Mouse (Mus musculus) forebrain, embryonic 14.5 days (tissue): Measurements from ENCODE around the gene Kif24. TPM values are rescaled to one million over a fixed set of nuclear protein-coding genes. Genes with fewer than 3 reads are reported as not detected.

Experiments
- polyA plus RNA-seq: library from polyadenylated mRNA; unstranded; fragments of >200 nt; fragmentation: Nextera tagmentation; extraction: Ambion mirVana; gene quantifications from 2 replicates; pipeline ENCODE4 v1.2.1, GENCODE M21; 2014

The Kif24 gene
- polyA plus RNA-seq, 1 experiment from 2014 or later, result 3.0 TPM

Other genes starting within 250 kb of the Kif24 start
- gene Ubap2, start 189.7 kb downstream of the Kif24 start, polyA plus RNA-seq, result 41.7 and 51.2 TPM in 2 replicates
- 53.4 and 64.7 TPM in 2 replicates for gene Dcaf12, start 150.0 kb downstream of the Kif24 start, polyA plus RNA-seq
- 59.6 and 74.9 TPM in 2 replicates for gene Ubap1, start 115.9 kb downstream of the Kif24 start, polyA plus RNA-seq
- 80.2 and 82.0 TPM in 2 replicates for gene Nudt2, start 264 bp upstream of the Kif24 start, polyA plus RNA-seq
- 2.4 and 2.6 TPM in 2 replicates for gene AI464131, start 38.2 kb upstream of the Kif24 start, polyA plus RNA-seq
- gene 1110017D15Rik, start 52.4 kb upstream of the Kif24 start, polyA plus RNA-seq, result 10.5 and 11.1 TPM in 2 replicates
- 10.4 and 11.3 TPM in 2 replicates for gene Fam219a, start 104.7 kb upstream of the Kif24 start, polyA plus RNA-seq
- 1.4 and 1.6 TPM in 2 replicates for gene Dnaic1, start 104.9 kb upstream of the Kif24 start, polyA plus RNA-seq
- gene Enho, start 175.4 kb upstream of the Kif24 start, polyA plus RNA-seq, result 64.7 and 73.9 TPM in 2 replicates
- 12.6 and 12.7 TPM in 2 replicates for gene Cntfr, start 232.2 kb upstream of the Kif24 start, polyA plus RNA-seq
- 23.9 and 24.3 TPM in 2 replicates for gene Il11ra1, start 235.1 kb upstream of the Kif24 start, polyA plus RNA-seq
- gene Rpp25l, start 248.6 kb upstream of the Kif24 start, polyA plus RNA-seq, result 72.2 and 83.3 TPM in 2 replicates